Mouse (Mus musculus) neural tube, embryonic 11.5 days (tissue): ENCODE data around the gene Gm7029. TPM values are rescaled to one million over a fixed set of nuclear protein-coding genes. Genes with fewer than 3 reads are reported as not detected.
"Not testable (repeated sequence)": the region's sequence is repeated elsewhere in the genome, so short reads cannot be mapped to it uniquely, and the experiment has no call there.

Source experiments
- ATAC-seq: fragments of 200-750 bp; cut with Nextera tagmentation; 2 replicates; pipeline ENCODE4 v1.8.0; 2017; ENCODE audit warnings: moderate number of reproducible peaks, mild to moderate bottlenecking, moderate TSS enrichment, moderate library complexity; ENCODE audit not compliant: insufficient read depth, low FRiP score, low TSS enrichment
- DNase-seq: peaks from one replicate; pipeline ENCODE4 v3.0.0-alpha.2; 2015; ENCODE audit warnings: low spot score
- H3K27ac ChIP-seq: fragments of 300-500 bp; sonication (generic); 2 replicates; pipeline ENCODE4 v1.5.1; 2014; ENCODE audit warnings: low read depth, mild to moderate bottlenecking, low read length
- H3K27me3 ChIP-seq: fragments of 300-500 bp; sonication (generic); 2 replicates; pipeline ENCODE4 v1.6.1; 2014; ENCODE audit warnings: mild to moderate bottlenecking, low read length, mixed read lengths; ENCODE audit not compliant: control insufficient read depth, insufficient read depth
- H3K36me3 ChIP-seq: fragments of 300-500 bp; sonication (generic); 2 replicates; pipeline ENCODE4 v1.6.1; 2014; ENCODE audit warnings: mild to moderate bottlenecking, low read length, moderate library complexity, mixed read lengths; ENCODE audit not compliant: control insufficient read depth, insufficient read depth
- H3K4me1 ChIP-seq: fragments of 300-500 bp; sonication (generic); 2 replicates; pipeline ENCODE4 v1.6.1; 2014; ENCODE audit warnings: low read length, mixed read lengths; ENCODE audit not compliant: control insufficient read depth, insufficient read depth
- H3K4me2 ChIP-seq: fragments of 300-500 bp; sonication (generic); 2 replicates; pipeline ENCODE4 v1.6.1; 2014; ENCODE audit warnings: low read depth, mild to moderate bottlenecking, moderate library complexity
- H3K4me3 ChIP-seq: fragments of 300-500 bp; sonication (generic); 2 replicates; pipeline ENCODE4 v1.5.1; 2014; ENCODE audit warnings: low read depth, low read length
- H3K9ac ChIP-seq: fragments of 300-500 bp; sonication (generic); 2 replicates; pipeline ENCODE4 v1.6.1; 2014; ENCODE audit warnings: mild to moderate bottlenecking, low read length
- H3K9me3 ChIP-seq: fragments of 300-500 bp; sonication (generic); 2 replicates; pipeline ENCODE4 v1.6.1; 2016; ENCODE audit warnings: low read length; ENCODE audit not compliant: control insufficient read depth
- WGBS: fragments of 180-500 bp; shearing (Covaris S2); extraction: QIAGEN DNeasy Blood & Tissue Kit; methylation state at CpG from one replicate; pipeline ENCODE4 v1.1.7; 2014; 5-methylcytosine and 5-hydroxymethylcytosine counted together
- polyA plus RNA-seq: library from polyadenylated mRNA; unstranded; fragments of >200 nt; fragmentation: Nextera tagmentation; extraction: Ambion mirVana; gene quantifications from 2 replicates; pipeline ENCODE4 v1.2.1, GENCODE M21; 2014

The Gm7029 gene
- polyA plus RNA-seq, 1 experiment from 2014 or later, result not detected

DNA sequence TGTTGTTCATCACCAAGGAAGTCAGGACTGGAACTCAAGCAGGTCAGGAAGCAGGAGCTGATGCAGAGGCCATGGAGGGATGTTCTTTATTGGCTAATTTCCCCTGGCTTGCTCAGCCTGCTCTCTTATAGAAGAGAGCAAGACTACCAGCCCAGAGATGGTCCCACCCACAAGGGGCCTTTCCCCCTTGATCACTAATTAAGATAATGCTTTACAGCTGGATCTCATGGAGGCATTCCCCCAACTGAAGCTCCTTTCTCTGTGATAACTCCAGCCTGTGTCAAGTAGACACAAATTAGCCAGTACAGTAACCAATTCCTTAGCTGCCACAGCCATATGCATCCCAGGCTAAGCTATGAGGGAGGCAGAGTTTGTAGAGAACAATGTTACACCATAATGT is 14.6 kb downstream of the Gm7029 start:
- H3K4me3 ChIP-seq, H3K4me2 ChIP-seq, DNase-seq: not testable (repeated sequence)

DNA sequence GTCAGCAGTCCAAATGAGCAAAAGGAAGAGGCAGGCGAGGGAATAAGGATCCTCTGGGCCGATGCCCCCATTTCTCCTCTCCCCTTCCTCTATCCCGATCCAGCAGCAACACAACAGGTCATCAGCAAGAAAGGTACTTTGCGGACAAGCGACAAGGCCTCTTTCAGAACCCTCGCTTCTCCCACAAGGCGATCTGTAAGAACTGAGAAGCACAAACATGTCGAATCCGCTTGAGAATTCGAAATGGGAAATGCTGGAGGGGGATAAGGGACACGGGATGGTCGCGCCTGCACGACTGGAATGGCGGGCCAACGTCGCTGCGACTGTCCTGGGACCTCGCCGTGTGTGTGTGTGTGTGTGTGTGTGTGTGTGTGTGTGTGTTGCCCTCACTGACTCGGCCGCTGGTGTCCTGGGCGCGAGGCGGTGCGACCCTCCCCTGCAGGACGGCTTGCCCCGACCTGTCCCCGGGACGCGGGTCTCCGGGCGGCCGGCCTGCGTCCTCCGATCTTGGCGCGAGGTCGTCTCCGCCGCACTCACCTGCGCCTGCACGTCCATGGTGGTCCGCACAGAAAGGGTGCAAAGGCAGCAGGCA is 16.4 kb downstream of the Gm7029 start:
- Histone ChIP-seq H3K27ac (0 out of 2 replicates have a peak overlapping the region, but pooled peaks have one; percentile 20), H3K4me2 (peak overlapping the region; percentile 55), H3K9ac (peak overlapping the region; percentile 61), H3K4me3 (peak overlapping the region; percentile 64)
- not testable (repeated sequence) for H3K36me3 ChIP-seq, H3K4me1 ChIP-seq, DNase-seq, H3K9me3 ChIP-seq, H3K27me3 ChIP-seq
- WGBS, result under 1% methylated on average over 37 of the region's 44 CpGs
- ATAC-seq, result peak; percentile 53

More for the DNA sequence above, 14.6 kb downstream of the Gm7029 start:
- not testable (repeated sequence) for H3K36me3 ChIP-seq, ATAC-seq, H3K9ac ChIP-seq, H3K27me3 ChIP-seq, H3K9me3 ChIP-seq, H3K27ac ChIP-seq, H3K4me1 ChIP-seq

DNA sequence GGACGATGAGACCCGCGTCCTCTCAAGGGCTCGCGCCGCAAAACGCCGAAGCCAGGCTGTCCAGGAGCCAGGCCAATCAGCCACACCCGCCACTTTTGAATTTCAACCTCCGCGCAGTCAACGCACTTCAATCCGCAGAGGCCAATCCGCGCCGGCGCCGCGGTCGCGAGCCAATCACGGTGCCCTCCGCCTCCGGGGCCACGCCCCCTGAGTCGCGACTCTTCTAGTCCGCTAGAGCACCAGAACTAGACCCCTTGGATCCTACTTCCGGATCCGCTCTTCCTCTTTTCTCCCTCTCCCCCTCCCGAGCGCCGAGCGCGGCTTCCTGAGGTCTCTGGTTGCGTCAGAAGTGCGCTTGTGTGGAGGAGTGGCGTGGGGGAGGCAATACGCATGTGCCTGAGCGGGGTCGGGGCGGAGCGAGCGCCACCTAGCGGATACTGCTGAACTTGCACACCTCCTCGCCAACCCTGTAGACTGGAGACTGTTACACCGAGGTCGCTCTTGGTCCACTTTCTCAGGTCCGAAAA is 17.0 kb downstream of the Gm7029 start, which contains the start of gene Kifc1:
Kifc1 (minus strand) TSS at position 129 of the 527 bp plus-strand sequence.
- Histone ChIP-seq H3K27me3 (no peaks in the 10 kb centered on the region), H3K4me3 (peak within 1 kb of the TSS; percentile 64), H3K9me3 (no peaks in the 10 kb centered on the region), H3K27ac (0 out of 2 replicates have a peak within 1 kb of the TSS, but pooled peaks have one; percentile 20), H3K9ac (peak within 1 kb of the TSS; percentile 61), H3K4me1 (peaks cover 9% of the 10 kb centered on the region), H3K4me2 (peak within 1 kb of the TSS; percentile 55), H3K36me3 (peaks cover 6% of the 10 kb centered on the region; the same call in 1 of the 2 replicates)
- under 1% methylated on average over 48 of the region's 49 CpGs for WGBS
- ATAC-seq, result peak; percentile 97
- DNase-seq, result peak; percentile 100

DNA sequence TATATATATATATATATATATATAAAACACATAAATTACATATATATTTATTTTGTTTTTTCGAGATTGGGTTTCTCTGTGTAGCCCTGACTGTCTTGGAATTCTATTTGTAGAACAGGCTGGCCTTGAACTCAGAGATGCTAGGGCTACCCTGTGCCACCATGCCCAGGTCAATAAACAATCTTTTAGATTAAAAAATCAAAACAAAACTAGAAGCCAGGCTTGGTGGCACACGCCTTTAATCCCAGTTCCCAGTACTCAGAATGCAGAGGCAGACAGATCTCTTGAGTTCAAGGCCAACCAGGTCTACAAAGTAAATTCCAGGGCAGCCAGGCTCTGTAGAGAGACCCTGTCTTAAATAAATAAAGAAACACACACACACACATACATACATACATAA is 17.7 kb downstream of the Gm7029 start:
- WGBS, result 74% methylated on average over 2 of the region's 2 CpGs

DNA sequence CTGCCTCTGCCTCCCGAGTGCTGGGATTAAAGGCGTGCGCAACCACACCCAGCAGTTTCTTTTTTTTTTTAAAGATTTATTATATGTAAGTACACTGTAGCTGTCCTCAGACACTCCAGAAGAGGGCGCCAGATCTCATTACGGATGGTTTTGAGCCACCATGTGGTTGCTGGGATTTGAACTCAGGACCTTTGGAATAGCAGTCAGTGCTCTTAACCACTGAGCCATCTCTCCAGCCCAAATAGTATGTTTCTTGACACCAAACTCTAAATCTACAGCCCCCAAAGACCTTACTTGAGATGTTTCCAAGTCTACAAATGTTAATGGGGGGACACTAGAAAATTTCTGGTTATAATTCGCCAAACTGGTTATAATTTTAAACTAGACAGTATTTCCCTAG is 18.3 kb downstream of the Gm7029 start:
- H3K9me3 ChIP-seq, ATAC-seq, H3K4me2 ChIP-seq, H3K27me3 ChIP-seq, DNase-seq, H3K4me1 ChIP-seq, H3K36me3 ChIP-seq, H3K4me3 ChIP-seq, H3K27ac ChIP-seq, H3K9ac ChIP-seq: not testable (repeated sequence)
- 73% methylated on average over 6 of the region's 6 CpGs for WGBS

More for the DNA sequence above, 17.7 kb downstream of the Gm7029 start:
- H3K4me2 ChIP-seq, result no peak overlapping the region
- peaks cover 9% of the 10 kb centered on the region for H3K4me1 ChIP-seq
- H3K36me3 ChIP-seq, result no peaks in the 10 kb centered on the region
- H3K27me3 ChIP-seq, result no peaks in the 10 kb centered on the region
- H3K9me3 ChIP-seq, result no peaks in the 10 kb centered on the region
- no peak overlapping the region for H3K27ac ChIP-seq
- no peak overlapping the region for H3K4me3 ChIP-seq
- DNase-seq (no peak), ATAC-seq (no peak)
- H3K9ac ChIP-seq, result no peak overlapping the region

DNA sequence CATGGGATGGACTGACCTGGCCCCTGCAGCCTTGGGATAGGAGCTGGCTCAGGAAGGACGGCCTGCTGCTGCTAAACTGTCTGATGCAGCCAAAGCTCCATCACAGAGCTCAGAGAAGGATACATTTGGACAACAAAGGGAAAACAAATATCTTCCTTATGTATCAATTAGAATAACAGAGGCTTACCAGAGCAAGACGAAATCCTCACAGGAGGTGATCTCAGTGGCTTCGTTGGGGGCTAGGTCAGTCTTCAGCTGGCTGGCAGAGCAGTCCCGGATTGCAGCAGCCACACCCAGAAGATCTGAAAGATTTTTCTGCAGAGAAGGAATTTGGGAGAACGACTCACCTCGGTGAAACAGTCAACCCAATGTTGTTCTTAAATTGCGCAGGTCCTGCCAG is 18.8 kb downstream of the Gm7029 start:
- Histone ChIP-seq H3K27me3 (no peaks in the 10 kb centered on the region), H3K4me2 (no peak overlapping the region), H3K9ac (no peak overlapping the region), H3K4me3 (no peak overlapping the region), H3K27ac (no peak overlapping the region), H3K4me1 (peaks cover 9% of the 10 kb centered on the region), H3K9me3 (no peaks in the 10 kb centered on the region), H3K36me3 (no peaks in the 10 kb centered on the region)
- WGBS, result 24% methylated on average over 7 of the region's 7 CpGs
- DNase-seq (no peak), ATAC-seq (no peak)

DNA sequence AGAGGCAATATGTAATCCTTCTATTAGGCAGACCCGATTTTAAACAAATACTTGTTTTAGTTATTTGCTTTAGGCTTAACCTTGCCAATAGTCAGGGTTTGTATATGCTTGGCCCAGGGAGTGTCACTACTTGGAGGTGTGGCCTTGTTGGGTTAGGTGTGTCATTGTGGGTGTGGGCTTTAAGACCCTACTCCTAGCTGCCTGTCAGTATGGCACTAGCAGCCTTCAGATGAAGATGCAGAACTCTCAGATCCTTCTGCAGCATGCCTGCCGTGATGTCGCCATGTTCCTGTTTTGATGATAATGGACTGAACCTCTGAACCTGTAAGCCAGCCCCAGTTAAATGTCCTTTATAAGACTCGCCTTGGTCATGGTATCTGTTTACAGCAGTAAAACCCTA is 19.4 kb downstream of the Gm7029 start:
- H3K36me3 ChIP-seq, H3K27me3 ChIP-seq: not testable (repeated sequence)
- WGBS, result 81% methylated on average over 4 of the region's 4 CpGs

DNA sequence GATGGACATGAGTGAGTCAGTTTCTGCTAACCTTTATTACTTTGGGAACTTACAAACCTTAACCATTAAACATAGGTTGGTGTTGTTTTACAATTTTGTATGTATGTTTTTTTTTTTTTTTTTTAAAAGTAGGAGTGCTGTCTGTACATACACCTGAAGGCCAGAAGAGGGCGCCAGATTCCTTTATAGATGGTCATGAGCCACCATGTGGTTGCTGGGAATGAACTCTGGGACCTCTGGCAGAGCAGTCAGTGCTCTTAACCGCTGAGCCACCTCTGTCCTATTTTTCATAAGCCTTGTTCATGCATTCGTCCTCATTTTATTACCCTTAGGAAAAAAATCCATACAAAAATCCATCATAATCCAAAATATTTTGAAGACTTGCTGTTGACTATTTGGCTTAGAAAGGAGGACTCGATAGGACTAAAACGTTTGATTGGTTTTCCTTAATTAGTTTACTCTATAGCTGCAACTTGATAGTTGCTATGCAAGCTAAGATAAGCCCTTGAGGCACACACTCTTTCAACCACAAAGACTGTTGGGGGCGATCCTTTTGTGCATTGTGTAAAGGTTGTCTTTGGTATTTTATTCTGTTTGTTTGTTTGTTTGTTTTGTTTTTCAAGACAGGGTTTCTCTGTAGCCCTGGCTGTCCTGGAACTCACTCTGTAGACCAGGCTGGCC is 23.6 kb downstream of the Gm7029 start:
- WGBS, result 48% methylated on average over 6 of the region's 6 CpGs

More for the DNA sequence above, 19.4 kb downstream of the Gm7029 start:
- H3K4me3 ChIP-seq, DNase-seq, H3K4me1 ChIP-seq, H3K27ac ChIP-seq, H3K9ac ChIP-seq, H3K4me2 ChIP-seq, H3K9me3 ChIP-seq, ATAC-seq: not testable (repeated sequence)

DNA sequence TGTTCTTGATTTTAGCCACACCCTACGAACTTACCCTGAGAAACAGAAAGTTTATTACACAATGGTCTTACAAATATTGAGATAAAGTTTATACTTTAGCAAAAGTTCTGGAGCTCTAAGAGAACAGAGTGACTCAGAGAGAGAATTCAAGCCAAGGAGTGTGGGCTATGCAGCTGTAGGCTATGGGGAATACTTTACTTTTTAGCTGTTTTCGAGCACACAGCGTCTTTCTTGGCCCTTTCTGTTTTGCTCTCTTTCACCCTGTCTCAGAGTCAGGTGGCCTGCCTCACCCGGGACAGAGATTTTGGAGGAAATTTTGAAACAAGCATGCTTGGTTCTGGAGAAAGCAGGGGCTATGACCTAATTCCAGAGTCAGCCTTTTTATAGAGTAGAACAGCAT is 24.6 kb downstream of the Gm7029 start:
- H3K4me1 ChIP-seq, H3K9me3 ChIP-seq, H3K4me2 ChIP-seq, DNase-seq, H3K27ac ChIP-seq, H3K4me3 ChIP-seq, H3K9ac ChIP-seq, H3K36me3 ChIP-seq, ATAC-seq, H3K27me3 ChIP-seq: not testable (repeated sequence)
- 81% methylated on average over 4 of the region's 4 CpGs for WGBS

More for the DNA sequence above, 23.6 kb downstream of the Gm7029 start:
- Histone ChIP-seq H3K9ac (no peak overlapping the region), H3K9me3 (no peaks in the 10 kb centered on the region), H3K4me1 (no peaks in the 10 kb centered on the region), H3K4me3 (no peak overlapping the region), H3K27me3 (no peaks in the 10 kb centered on the region), H3K27ac (no peak overlapping the region), H3K36me3 (no peaks in the 10 kb centered on the region), H3K4me2 (no peak overlapping the region)
- DNase-seq, result peak; percentile 68
- no peak for ATAC-seq
